Mouse (Mus musculus) 416B (cell line): ENCODE data around the gene Etv6.

Experiments
- DNase-seq: peaks from one replicate; pipeline ENCODE4 v3.0.0; 2011; ENCODE audit warnings: low read depth

Etv6 gene

DNA sequence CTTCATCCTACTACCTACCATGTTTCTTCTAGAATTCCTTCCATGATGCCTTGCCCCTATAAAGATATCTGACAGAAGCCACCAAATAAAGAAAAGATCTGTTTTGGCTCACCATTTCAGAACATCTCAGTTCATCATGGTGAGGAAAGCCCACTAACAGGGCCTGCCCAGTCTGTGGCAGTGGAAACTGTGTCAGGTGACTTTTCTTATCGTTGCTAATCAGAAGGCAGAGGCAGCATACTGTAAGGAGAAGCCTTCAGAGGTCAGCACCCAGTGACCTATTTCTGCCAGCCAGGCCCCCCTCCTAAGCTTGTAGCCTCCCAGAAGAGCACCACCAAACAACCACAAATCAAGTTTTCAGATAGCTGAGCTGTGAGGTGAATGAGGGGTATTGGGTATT, 135.7 kb downstream of the Etv6 start:
- peak; percentile 65 for DNase-seq

DNA sequence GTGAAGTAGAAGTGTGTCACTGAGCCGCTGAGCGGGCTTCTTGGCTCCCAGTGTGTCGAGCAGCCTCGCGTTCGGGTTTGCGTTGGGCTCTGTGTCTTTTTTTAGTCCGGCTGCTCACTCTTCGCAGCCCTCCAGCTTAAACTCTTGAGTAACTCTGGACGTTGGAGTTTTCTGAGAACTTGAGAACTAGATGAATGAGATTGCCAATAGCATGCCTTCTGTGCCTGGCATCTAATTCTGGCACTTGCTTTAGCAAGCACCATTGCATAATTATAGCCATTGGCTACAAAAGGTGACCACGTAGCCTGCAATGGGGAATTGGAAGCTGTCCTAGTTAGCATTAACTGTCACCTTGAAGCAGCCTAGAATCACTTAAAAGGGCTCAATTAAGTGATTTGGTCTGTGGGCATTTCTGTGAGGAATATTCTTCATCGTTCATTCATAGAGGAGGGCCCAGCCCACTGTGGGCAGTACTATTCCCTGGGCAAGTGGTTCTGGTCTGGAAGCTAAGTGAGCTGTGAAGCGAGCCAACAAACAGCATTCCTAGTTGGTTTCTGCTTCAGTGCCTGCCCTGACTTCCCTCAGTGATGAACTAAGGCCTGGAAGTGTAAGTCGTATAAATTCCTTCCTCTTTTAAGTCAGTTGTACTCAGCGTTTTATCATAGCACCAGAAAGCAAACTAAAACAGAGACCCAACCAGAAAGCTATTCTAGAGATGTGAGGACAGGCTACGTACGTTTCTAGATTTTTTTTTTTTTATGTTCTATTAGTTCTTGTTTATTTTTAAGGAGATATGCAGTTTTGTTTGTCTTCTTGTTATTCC, 136.6 kb downstream of the Etv6 start:
- DNase-seq: peak; percentile 65

GRCm38 (mm10) chr6:134173439-134173838, 137.9 kb downstream of the Etv6 start:
- no peak for DNase-seq

DNA sequence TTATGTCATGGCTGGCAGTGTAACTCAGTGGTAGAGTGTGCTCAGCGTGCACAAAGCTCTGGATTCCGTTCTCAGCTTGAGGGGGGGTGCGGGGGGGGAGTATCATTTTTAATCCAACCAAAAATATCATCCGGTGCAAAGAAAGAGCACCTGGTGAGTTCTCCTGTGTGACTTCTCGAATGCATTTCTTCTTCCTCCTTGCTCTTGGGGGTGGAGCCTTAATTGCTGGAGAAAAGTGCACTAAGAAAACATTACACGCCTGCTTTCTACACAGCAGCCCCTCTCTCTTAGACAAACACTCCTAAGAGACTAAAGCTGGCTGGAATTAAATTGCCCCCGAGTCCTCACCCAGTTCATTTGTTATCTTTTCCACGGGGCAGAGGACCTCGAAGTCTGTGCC, 139.6 kb downstream of the Etv6 start:
- no peak for DNase-seq

DNA sequence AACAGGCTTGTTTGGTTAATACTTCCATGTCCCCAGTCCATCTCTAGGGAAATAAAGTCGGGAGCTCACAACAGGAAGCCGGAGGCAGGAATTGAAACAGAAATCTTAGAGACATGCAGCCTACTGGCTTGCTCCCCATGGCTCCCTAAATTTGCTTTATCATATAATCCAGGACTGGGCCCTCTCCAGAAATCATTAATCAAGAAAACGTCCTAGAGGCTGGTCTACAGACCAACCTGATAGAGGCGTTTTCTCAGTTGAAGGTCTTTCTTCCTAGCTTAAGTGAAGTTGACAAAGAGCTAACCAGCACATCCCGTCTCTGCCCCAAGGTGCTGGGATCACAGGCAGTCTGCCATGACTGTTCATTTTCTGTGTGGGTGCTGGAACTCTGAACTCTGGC, 141.7 kb downstream of the Etv6 start:
- no peak for DNase-seq

DNA sequence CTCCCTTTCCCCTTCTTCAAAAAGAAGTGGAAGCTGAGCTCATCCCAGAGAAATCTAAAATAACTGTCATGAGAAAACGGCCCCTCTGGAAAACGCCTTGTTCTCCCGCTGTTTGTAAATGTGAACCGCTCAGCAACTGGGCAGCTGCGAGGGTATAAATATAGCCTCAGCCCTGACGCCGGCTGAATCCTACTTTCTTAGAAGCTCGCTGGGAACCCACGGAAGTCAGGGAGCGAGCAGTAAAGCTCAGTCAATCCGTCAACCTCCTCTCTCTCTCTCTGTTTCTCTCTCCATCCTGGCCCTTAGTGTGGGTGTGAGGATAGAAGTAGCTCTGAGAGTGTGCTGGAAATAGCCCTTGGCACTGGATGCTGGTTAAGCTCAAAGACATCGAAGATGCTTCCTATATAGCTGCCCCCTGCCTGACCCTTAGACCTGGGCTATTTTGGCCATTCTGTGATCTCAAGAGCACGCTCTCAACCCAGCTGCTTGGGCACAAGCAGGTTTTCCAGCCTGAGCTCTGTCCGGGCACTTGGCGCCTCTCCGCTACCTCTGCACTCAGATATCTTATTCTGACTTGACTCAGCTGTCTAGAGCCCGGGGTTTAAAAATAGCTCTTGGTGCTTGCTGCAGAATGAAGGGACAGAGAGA, 146.9 kb downstream of the Etv6 start:
- no peak for DNase-seq

DNA sequence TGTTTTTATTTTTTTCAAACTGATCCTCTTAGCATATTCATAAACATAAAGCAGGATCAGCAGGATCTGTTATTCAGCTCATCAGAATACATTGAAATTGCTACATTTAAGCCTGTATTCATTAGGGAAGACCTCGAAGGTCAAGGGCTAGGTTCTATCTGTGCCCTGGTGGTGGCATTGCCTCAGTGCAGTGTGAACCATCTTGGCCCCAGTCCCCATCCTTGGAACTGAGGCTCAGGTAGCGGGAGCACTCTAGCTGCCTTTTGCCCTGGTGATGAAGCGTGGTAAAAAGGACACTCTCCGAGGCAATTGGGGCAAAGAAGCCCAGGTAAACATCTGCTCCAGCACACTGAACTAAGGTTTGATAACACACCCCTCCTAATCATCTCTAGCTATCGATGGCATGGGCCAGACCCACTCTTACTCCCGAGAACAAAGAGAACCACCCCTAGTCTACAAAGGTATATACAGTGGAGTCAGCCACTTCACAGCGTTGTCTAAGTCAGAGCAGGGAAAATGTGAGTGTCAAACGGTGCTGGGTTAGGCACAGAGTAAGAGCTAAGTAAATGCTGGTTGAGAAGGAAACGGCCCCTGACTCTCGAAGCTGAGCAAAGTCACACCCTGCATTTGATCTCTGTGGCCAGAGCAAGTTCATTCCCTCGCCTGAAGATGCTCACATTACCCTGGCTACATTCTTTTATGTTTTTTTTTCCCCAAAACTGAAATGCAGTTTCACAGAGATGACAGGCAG, 148.3 kb downstream of the Etv6 start:
- DNase-seq: no peak

GRCm38 (mm10) chr6:134186286-134186903, 150.9 kb downstream of the Etv6 start:
- DNase-seq: peak; percentile 100

GRCm38 (mm10) chr6:134188719-134189118, 153.2 kb downstream of the Etv6 start:
- DNase-seq: no peak

DNA sequence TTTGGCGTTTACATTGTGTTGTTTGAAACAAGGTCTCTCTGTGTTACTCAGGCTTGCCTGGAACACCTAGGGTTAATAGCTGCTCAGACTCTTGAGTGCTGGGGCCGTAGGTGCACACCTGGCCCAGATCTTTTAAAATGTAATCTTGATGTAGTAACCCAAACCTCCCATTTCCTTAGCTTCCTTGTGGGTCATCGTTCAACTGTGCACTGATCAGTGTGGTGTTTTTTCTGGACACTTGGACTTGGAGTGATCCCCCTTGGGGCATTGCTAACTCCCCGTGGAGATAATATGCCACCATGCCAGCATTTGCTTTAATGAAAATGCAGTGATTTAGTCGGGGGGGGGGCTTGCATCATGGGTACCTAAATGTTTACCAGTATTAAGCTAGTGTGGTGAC, 153.7 kb downstream of the Etv6 start:
- DNase-seq: no peak

GRCm38 (mm10) chr6:134189575-134190132, 154.2 kb downstream of the Etv6 start:
- peak; percentile 95 for DNase-seq

DNA sequence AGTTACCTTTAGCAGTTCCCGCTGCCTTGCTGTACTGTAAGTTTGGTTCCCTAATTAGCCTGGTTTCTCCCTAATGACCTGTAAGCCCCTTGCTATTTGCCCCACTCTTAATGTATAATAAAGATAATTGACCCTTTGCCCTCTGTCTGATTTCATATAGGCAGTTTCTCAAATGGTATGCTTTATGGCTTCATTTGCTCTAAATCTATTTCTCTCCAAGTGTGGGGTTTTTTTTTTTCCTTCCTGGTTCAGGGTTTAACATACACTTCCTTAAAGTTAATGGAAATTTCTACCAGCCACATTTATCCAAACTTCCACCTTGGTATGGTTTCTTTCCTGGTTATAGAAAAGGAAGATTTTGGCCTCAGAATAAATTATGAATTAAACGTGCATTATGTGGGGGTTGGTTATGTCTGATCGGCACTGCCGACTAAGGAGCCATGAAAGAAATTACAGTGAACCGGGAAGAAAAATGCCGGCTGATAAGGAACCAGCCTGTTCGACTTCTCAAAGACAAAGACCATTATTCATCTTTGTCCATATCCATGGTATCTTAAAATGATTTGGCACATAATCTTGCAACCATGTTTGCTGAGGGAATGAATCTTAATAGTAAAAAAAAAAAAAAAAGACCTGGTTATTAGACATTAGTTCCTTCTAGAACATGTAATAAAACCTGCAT, 155.2 kb downstream of the Etv6 start:
- DNase-seq: no peak

DNA sequence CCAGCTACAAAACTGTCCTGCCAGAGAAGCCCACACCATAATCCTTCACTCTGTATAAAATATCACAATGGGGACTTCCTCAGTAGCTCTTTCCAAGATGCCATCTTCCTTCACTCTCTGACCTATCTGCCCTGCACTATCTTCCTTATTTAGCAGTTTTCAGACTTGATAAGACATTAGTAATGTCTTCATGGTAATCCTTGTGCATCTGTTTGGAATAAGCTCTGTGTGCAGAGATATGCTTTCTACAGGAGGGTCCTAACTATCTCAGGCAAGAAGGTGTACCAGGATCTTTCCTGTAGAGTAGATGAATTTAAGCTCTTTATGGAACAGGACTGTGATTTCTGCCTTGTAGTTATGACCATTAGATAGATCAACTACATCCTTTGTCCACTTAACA, 157.2 kb downstream of the Etv6 start:
- no peak for DNase-seq

- DNase-seq: no peak
Measured at GRCm38 (mm10) chr6:134199895-134200294, 164.4 kb downstream of the Etv6 start.

DNA sequence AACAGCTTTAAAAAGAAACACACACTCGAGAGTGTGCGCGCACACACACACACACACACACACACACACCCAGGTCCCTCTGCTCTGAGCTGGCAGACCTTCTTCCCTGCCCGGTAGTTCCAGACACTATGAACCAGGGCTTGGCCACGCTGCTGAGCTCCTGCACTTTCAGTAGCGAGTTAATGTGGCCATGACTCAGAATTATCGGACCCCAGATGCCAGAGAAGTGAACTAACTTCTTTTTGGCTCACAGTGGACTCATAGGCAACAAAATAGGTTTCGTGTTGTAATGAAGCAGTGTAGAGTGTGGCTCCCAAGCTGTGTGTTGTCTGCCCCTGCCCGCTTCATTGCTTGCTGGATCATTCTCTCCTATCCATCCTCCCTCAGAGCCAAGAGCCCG, 165.1 kb downstream of the Etv6 start:
- DNase-seq: no peak

DNA sequence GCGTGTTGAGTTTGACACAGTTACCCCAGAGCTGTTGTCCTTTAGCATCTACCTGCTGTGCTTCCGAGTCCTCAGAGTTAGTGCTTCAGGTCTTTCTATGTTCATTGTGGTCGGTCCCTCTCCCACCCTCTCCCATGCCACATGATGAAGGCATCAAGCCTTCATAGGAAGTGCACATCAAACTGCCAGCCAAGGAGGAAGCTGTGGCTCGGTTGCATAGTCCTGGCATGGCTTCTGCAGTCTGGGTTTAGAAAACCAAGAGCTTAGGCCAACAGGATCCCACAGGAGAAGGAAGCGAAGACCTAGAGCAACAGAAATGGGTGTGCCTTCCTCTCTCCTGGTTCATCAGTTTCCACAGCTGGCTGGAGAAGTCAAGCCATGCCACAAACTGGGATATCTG, 166.7 kb downstream of the Etv6 start:
- DNase-seq: peak; percentile 76

DNA sequence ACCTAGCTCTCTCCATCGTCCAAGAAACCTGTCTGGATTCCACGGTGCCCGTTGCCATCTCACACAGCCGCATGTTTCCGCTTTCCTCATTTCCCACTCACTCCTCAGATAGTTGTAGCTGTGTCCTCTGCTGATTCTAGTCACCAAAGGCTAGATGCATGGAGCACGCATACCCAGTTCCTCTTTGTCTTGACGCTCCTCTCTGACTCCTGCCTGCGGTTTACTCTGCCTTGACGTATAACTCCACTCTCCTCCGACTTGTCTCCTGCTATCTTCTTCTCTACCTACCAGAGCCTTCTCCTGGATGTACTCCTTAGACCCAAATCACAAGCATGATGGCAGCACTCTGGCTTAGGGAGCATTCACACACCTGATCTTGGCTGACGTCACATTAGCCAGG, 169.7 kb downstream of the Etv6 start:
- DNase-seq: no peak

DNA sequence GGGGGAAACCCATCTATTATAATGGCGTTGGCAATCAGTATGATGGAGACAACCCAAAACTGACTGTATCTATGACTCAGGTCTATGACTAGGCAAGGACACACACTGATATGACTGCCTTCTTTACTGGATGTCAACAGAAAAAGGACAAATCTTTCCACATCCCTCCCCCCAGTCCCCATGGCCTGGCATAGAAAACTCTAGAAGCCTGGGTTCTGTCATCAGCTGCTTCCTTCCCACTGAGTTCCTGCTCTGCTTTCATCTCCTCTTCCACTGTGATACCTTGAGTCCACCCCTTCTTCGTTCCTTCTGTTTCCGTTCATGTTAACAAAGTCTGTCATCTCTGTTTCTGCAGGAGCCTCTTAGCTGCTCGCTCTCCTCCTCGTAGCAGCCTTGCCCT, 170.2 kb downstream of the Etv6 start:
- peak; percentile 55 for DNase-seq

DNA sequence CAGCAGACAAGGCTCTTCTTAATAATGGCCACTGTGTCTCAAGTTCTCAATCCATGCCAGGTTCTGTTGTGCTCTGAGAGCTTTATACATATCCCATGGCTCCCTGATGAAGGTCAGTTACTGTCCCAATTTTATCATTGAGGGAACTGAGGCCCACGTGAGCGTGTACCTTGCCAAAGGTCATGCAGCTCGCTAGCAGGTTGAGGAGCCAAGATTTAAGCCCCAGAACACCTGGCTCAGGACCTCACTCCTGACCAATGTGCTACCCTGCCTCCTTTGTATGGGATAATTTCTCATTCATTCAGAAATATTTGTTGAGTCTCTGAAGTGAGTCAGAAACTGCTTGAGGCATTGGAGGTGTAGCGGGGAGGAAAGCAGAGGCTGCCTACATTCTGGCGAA, 170.8 kb downstream of the Etv6 start:
- DNase-seq: no peak

GRCm38 (mm10) chr6:134207391-134208179, 172.1 kb downstream of the Etv6 start:
- no peak for DNase-seq
